Mouse (Mus musculus): ENCODE data around the gene Sept6. TPM values are rescaled to one million over a fixed set of nuclear protein-coding genes. Genes with fewer than 3 reads are reported as not detected.

Sept6 gene
- polyA plus RNA-seq, 1 experiment = 18.7 TPM

GRCm38 (mm10) chrX:37018150-37018654 lies 26.6 kb upstream of the Sept6 start:
- Histone ChIP-seq H3K36me3 (ENCODE audit: control insufficient read depth, insufficient read depth) (no peaks in the 10 kb centered on the region), H3ac (ENCODE audit: control insufficient read depth, insufficient read length, low read depth) (no peak overlapping the region), H3K79me3 (ENCODE audit: low read depth) (no peaks in the 10 kb centered on the region), H3K4me3 (ENCODE audit: insufficient read depth, poor library complexity, severe bottlenecking) (no peak overlapping the region), H3K79me2 (ENCODE audit: control insufficient read depth, insufficient read depth) (no peaks in the 10 kb centered on the region), H3K27me3 (ENCODE audit: control insufficient read depth, insufficient read depth, insufficient read length) (no peaks in the 10 kb centered on the region)
- no peak for TF ChIP-seq MYOG (IDR thresholded peaks at IDR 0.05; ENCODE audit: control insufficient read depth, extremely low read depth, insufficient read length)
- TF ChIP-seq USF1 (IDR thresholded peaks at IDR 0.05; ENCODE audit: low read depth) = no peak
- no peak for TF ChIP-seq FOSL1 (IDR thresholded peaks at IDR 0.05; ENCODE audit: insufficient read depth, low read length, poor library complexity, severe bottlenecking)
- TF ChIP-seq CTCF (IDR thresholded peaks at IDR 0.05; ENCODE audit: control insufficient read depth, insufficient read depth, insufficient read length) = no peak
- no peak for TF ChIP-seq MYOD1 (IDR thresholded peaks at IDR 0.05; ENCODE audit: control insufficient read depth, insufficient read length, low read depth)
- no peak for TF ChIP-seq CEBPB (IDR thresholded peaks at IDR 0.05; ENCODE audit: low read depth)
- no peak for TF ChIP-seq MAX (IDR thresholded peaks at IDR 0.05)

GRCm38 (mm10) chrX:37013870-37014269 lies 22.3 kb upstream of the Sept6 start:
- Histone ChIP-seq H3K79me2 (ENCODE audit: control insufficient read depth, insufficient read depth) (no peaks in the 10 kb centered on the region), H3ac (ENCODE audit: control insufficient read depth, insufficient read length, low read depth) (no peak overlapping the region), H3K36me3 (ENCODE audit: control insufficient read depth, insufficient read depth) (no peaks in the 10 kb centered on the region), H3K79me3 (ENCODE audit: low read depth) (no peaks in the 10 kb centered on the region), H3K27me3 (ENCODE audit: control insufficient read depth, insufficient read depth, insufficient read length) (no peaks in the 10 kb centered on the region), H3K4me3 (ENCODE audit: insufficient read depth, poor library complexity, severe bottlenecking) (no peak overlapping the region)
- no peak for TF ChIP-seq MAX (IDR thresholded peaks at IDR 0.05)

- no peak overlapping the region for H3ac ChIP-seq (ENCODE audit: control insufficient read depth, insufficient read length, low read depth)
- H3K4me3 ChIP-seq (ENCODE audit: insufficient read depth, poor library complexity, severe bottlenecking) = no peak overlapping the region
- no peaks in the 10 kb centered on the region for H3K79me3 ChIP-seq (ENCODE audit: low read depth)
- peaks cover 10% of the 10 kb centered on the region for H3K79me2 ChIP-seq (ENCODE audit: control insufficient read depth, insufficient read depth)
- H3K36me3 ChIP-seq (ENCODE audit: control insufficient read depth, insufficient read depth) = no peaks in the 10 kb centered on the region
- H3K27me3 ChIP-seq (ENCODE audit: control insufficient read depth, insufficient read depth, insufficient read length) = no peaks in the 10 kb centered on the region
- TF ChIP-seq MYOD1 (IDR thresholded peaks at IDR 0.05; ENCODE audit: control insufficient read depth, insufficient read length, low read depth) (no peak), CTCF (IDR thresholded peaks at IDR 0.05; ENCODE audit: control insufficient read depth, insufficient read depth, insufficient read length) (no peak), USF1 (IDR thresholded peaks at IDR 0.05; ENCODE audit: low read depth) (no peak), CEBPB (IDR thresholded peaks at IDR 0.05; ENCODE audit: low read depth) (no peak), MYOG (IDR thresholded peaks at IDR 0.05; ENCODE audit: control insufficient read depth, extremely low read depth, insufficient read length) (no peak), FOSL1 (IDR thresholded peaks at IDR 0.05; ENCODE audit: insufficient read depth, low read length, poor library complexity, severe bottlenecking) (no peak)
Observed at GRCm38 (mm10) chrX:36991039-36991438, 555 bp downstream of the Sept6 start.

GRCm38 (mm10) chrX:36989752-36990404 lies 1.7 kb downstream of the Sept6 start:
- TF ChIP-seq MYOD1 (IDR thresholded peaks at IDR 0.05; ENCODE audit: control insufficient read depth, insufficient read length, low read depth) (no peak), CTCF (IDR thresholded peaks at IDR 0.05; ENCODE audit: control insufficient read depth, insufficient read depth, insufficient read length) (no peak), CEBPB (IDR thresholded peaks at IDR 0.05; ENCODE audit: low read depth) (no peak), MYOG (IDR thresholded peaks at IDR 0.05; ENCODE audit: control insufficient read depth, extremely low read depth, insufficient read length) (no peak), FOSL1 (IDR thresholded peaks at IDR 0.05; ENCODE audit: insufficient read depth, low read length, poor library complexity, severe bottlenecking) (no peak), MAX (IDR thresholded peaks at IDR 0.05) (no peak), USF1 (IDR thresholded peaks at IDR 0.05; ENCODE audit: low read depth) (no peak)

GRCm38 (mm10) chrX:36989234-36989751 lies 2.3 kb downstream of the Sept6 start:
- peaks cover 10% of the 10 kb centered on the region for H3K79me2 ChIP-seq (ENCODE audit: control insufficient read depth, insufficient read depth)
- peaks cover 2% of the 10 kb centered on the region for H3K79me3 ChIP-seq (ENCODE audit: low read depth)
- H3K36me3 ChIP-seq (ENCODE audit: control insufficient read depth, insufficient read depth) = no peaks in the 10 kb centered on the region
- peak overlapping the region; percentile 37 for H3K4me3 ChIP-seq (ENCODE audit: insufficient read depth, poor library complexity, severe bottlenecking)
- TF ChIP-seq MYOG (IDR thresholded peaks at IDR 0.05; ENCODE audit: control insufficient read depth, extremely low read depth, insufficient read length) (no peak), CEBPB (IDR thresholded peaks at IDR 0.05; ENCODE audit: low read depth) (no peak), CTCF (IDR thresholded peaks at IDR 0.05; ENCODE audit: control insufficient read depth, insufficient read depth, insufficient read length) (no peak), FOSL1 (IDR thresholded peaks at IDR 0.05; ENCODE audit: insufficient read depth, low read length, poor library complexity, severe bottlenecking) (no peak), MAX (IDR thresholded peaks at IDR 0.05) (no peak), MYOD1 (IDR thresholded peaks at IDR 0.05; ENCODE audit: control insufficient read depth, insufficient read length, low read depth) (no peak), USF1 (IDR thresholded peaks at IDR 0.05; ENCODE audit: low read depth) (no peak)
- H3ac ChIP-seq (ENCODE audit: control insufficient read depth, insufficient read length, low read depth) = peak overlapping the region; percentile 46
- H3K27me3 ChIP-seq (ENCODE audit: control insufficient read depth, insufficient read depth, insufficient read length) = no peaks in the 10 kb centered on the region

More at GRCm38 (mm10) chrX:36989752-36990404, 1.7 kb downstream of the Sept6 start:
- Histone ChIP-seq H3K79me3 (ENCODE audit: low read depth) (peaks cover 2% of the 10 kb centered on the region), H3K27me3 (ENCODE audit: control insufficient read depth, insufficient read depth, insufficient read length) (no peaks in the 10 kb centered on the region), H3K79me2 (ENCODE audit: control insufficient read depth, insufficient read depth) (peaks cover 10% of the 10 kb centered on the region), H3ac (ENCODE audit: control insufficient read depth, insufficient read length, low read depth) (no peak overlapping the region), H3K4me3 (ENCODE audit: insufficient read depth, poor library complexity, severe bottlenecking) (peak overlapping the region; percentile 37), H3K36me3 (ENCODE audit: control insufficient read depth, insufficient read depth) (no peaks in the 10 kb centered on the region)
